Mouse (Mus musculus) forebrain, embryonic 14.5 days (tissue): ENCODE measurements around the gene Ube2t. TPM values are rescaled to one million over a fixed set of nuclear protein-coding genes. Genes with fewer than 3 reads are reported as not detected.

Source experiments
- ATAC-seq: fragments of 200-750 bp; cut with Nextera tagmentation; 2 replicates; pipeline ENCODE4 v1.8.0; 2017; ENCODE audit warnings: mild to moderate bottlenecking, moderate library complexity
- DNase-seq: peaks from one replicate; pipeline ENCODE4 v3.0.0-alpha.2; 2015; ENCODE audit warnings: low spot score
- H3K27ac ChIP-seq: fragments of 300-500 bp; sonication (generic); 2 replicates; pipeline ENCODE4 v1.5.1; 2014; ENCODE audit warnings: low read depth, mild to moderate bottlenecking, control low read depth, low read length, moderate library complexity
- H3K27me3 ChIP-seq: fragments of 300-500 bp; sonication (generic); replicated peaks from 2 replicates; pipeline ENCODE4 v1.6.1; 2014; ENCODE audit warnings: low read length, control low read depth, mixed read lengths; ENCODE audit not compliant: control insufficient read depth, insufficient read depth
- H3K36me3 ChIP-seq: fragments of 300-500 bp; sonication (generic); 2 replicates; pipeline ENCODE4 v1.6.1; 2014; ENCODE audit warnings: low read length, control low read depth; ENCODE audit not compliant: control insufficient read depth, insufficient read depth
- H3K4me1 ChIP-seq: fragments of 300-500 bp; sonication (generic); 2 replicates; pipeline ENCODE4 v1.6.1; 2014; ENCODE audit warnings: antibody characterized with exemption, low read length, control low read depth; ENCODE audit not compliant: control insufficient read depth, insufficient read depth
- H3K4me2 ChIP-seq: fragments of 300-500 bp; sonication (generic); 2 replicates; pipeline ENCODE4 v1.6.1; 2014; ENCODE audit warnings: mild to moderate bottlenecking, control low read depth, low read length
- H3K4me3 ChIP-seq: fragments of 300-500 bp; sonication (generic); 2 replicates; pipeline ENCODE4 v1.5.1; 2014; ENCODE audit warnings: low read depth, low read length, control low read depth
- H3K9ac ChIP-seq: fragments of 300-500 bp; sonication (generic); 2 replicates; pipeline ENCODE4 v1.6.1; 2014; ENCODE audit warnings: mild to moderate bottlenecking, low read length, control low read depth, moderate library complexity
- H3K9me3 ChIP-seq: fragments of 300-500 bp; sonication (generic); replicated peaks from 2 replicates; pipeline ENCODE4 v1.6.1; 2016; ENCODE audit warnings: low read length, control low read depth, mixed read lengths; ENCODE audit not compliant: control insufficient read depth
- WGBS: fragments of 180-500 bp; shearing (Covaris S2); extraction: QIAGEN DNeasy Blood & Tissue Kit; methylation state at CpG from one replicate; pipeline ENCODE4 v1.1.7; 2014; 5-methylcytosine and 5-hydroxymethylcytosine counted together
- polyA plus RNA-seq: library from polyadenylated mRNA; unstranded; fragments of >200 nt; fragmentation: Nextera tagmentation; extraction: Ambion mirVana; gene quantifications from 2 replicates; pipeline ENCODE4 v1.2.1, GENCODE M21; 2014

Ube2t gene
- polyA plus RNA-seq, 1 experiment from 2014 or later: 33.8 TPM

DNA sequence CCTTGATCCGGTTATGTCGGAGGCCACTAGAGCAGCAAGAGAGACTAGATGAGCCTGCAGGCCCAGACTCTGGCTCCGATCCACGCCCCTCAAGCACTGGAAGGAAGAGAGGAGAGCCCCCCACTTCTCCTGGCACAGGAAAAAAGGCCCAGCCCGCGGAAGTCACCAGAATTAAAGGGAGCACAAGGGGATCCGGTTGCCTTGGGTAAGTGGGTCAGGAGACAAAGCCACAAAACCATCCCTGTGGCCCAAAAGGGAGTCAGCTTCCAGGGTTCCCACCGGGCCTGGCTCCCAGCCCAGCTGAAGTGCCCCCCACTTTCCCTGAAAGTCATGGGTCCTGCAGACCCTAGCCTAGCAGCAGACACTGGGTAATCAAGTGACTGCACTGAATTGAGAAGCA lies 35.9 kb downstream of the Ube2t start:
- WGBS: 86% methylated on average over 8 of the region's 8 CpGs

GRCm38 (mm10) chr1:135000527-135000926 lies 38.2 kb downstream of the Ube2t start:
- H3K4me1 ChIP-seq: no peaks in the 10 kb centered on the region
- H3K9me3 ChIP-seq: no peaks in the 10 kb centered on the region
- no peak overlapping the region for H3K27ac ChIP-seq
- no peak overlapping the region for H3K4me3 ChIP-seq
- H3K36me3 ChIP-seq: no peaks in the 10 kb centered on the region
- DNase-seq: no peak
- H3K4me2 ChIP-seq: no peak overlapping the region
- H3K27me3 ChIP-seq: no peaks in the 10 kb centered on the region
- no peak overlapping the region for H3K9ac ChIP-seq
- no peak for ATAC-seq
- WGBS: 82% methylated on average over 9 of the region's 9 CpGs

More for the DNA sequence above, 35.9 kb downstream of the Ube2t start:
- DNase-seq (no peak), ATAC-seq (no peak)
- Histone ChIP-seq H3K9me3 (no peaks in the 10 kb centered on the region), H3K9ac (no peak overlapping the region), H3K27me3 (no peaks in the 10 kb centered on the region), H3K27ac (no peak overlapping the region), H3K4me1 (no peaks in the 10 kb centered on the region), H3K36me3 (no peaks in the 10 kb centered on the region), H3K4me3 (no peak overlapping the region), H3K4me2 (no peak overlapping the region)

- no peak overlapping the region for H3K27ac ChIP-seq
- no peak overlapping the region for H3K4me3 ChIP-seq
- no peaks in the 10 kb centered on the region for H3K9me3 ChIP-seq
- no peaks in the 10 kb centered on the region for H3K27me3 ChIP-seq
- DNase-seq (no peak), ATAC-seq (0 out of 2 replicates have a peak, but pooled peaks have one; percentile 37)
- H3K36me3 ChIP-seq: no peaks in the 10 kb centered on the region
- H3K9ac ChIP-seq: no peak overlapping the region
- WGBS: 47% methylated on average over 4 of the region's 4 CpGs
- H3K4me1 ChIP-seq: no peaks in the 10 kb centered on the region
- H3K4me2 ChIP-seq: no peak overlapping the region
Observed at GRCm38 (mm10) chr1:135003346-135003745, 41.0 kb downstream of the Ube2t start.

DNA sequence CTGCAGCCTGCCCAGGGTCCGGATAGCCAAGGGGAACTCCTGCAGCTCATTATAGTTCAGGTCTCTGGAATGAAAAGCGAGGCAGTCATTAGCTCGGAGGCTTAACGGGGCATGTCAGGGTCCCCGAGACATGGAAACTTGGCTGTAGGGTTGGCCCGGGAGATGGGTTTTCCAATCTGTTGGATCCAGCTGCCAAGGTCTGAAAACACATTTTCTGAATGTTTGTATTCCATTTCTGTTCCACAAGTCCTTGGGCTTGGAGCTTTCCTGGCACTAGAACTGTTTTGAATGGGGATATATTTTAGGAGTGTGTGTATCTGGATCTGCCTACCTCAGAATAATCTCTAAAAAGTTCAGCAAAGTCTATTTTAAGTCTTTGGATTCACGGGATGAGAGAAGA lies 43.3 kb downstream of the Ube2t start:
- H3K4me1 ChIP-seq: no peaks in the 10 kb centered on the region
- DNase-seq (no peak), ATAC-seq (no peak)
- H3K9me3 ChIP-seq: no peaks in the 10 kb centered on the region
- H3K27ac ChIP-seq: no peak overlapping the region
- no peak overlapping the region for H3K9ac ChIP-seq
- no peak overlapping the region for H3K4me3 ChIP-seq
- 44% methylated on average over 7 of the region's 7 CpGs for WGBS
- H3K27me3 ChIP-seq: no peaks in the 10 kb centered on the region
- no peaks in the 10 kb centered on the region for H3K36me3 ChIP-seq
- H3K4me2 ChIP-seq: no peak overlapping the region

DNA sequence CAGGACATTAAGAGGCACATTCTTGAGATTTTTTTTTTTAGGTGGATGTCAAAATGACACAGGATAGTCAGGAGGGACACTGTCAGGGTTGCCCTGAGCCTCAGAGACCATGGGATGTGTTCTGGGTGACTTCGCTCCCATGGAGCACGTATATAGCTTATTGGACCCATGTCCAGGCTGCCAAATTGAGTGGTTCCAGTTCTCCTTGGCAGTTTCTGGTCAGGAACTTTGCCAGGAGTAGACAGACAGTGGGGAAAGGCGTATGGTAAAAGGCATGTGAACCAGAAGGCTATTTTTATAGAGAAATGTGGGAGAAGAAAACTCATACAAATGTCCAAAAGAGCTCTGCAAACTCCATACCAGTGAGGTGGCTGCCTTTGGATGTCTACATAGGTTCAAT lies 47.5 kb downstream of the Ube2t start:
- 80% methylated on average over 3 of the region's 3 CpGs for WGBS
- Histone ChIP-seq H3K27me3 (no peaks in the 10 kb centered on the region), H3K9me3 (no peaks in the 10 kb centered on the region), H3K4me3 (no peak overlapping the region), H3K4me1 (no peaks in the 10 kb centered on the region), H3K36me3 (no peaks in the 10 kb centered on the region), H3K27ac (no peak overlapping the region), H3K4me2 (no peak overlapping the region), H3K9ac (no peak overlapping the region)
- ATAC-seq (no peak), DNase-seq (no peak)

- Histone ChIP-seq H3K4me2 (no peak overlapping the region), H3K9me3 (no peaks in the 10 kb centered on the region), H3K9ac (no peak overlapping the region), H3K27ac (no peak overlapping the region), H3K36me3 (no peaks in the 10 kb centered on the region), H3K4me1 (no peaks in the 10 kb centered on the region), H3K27me3 (no peaks in the 10 kb centered on the region), H3K4me3 (no peak overlapping the region)
- ATAC-seq (no peak), DNase-seq (no peak)
- 86% methylated on average over 5 of the region's 5 CpGs for WGBS
Observed at GRCm38 (mm10) chr1:135011912-135012311, 49.5 kb downstream of the Ube2t start.

- no peak for DNase-seq
- H3K4me1 ChIP-seq: no peaks in the 10 kb centered on the region
- H3K4me2 ChIP-seq: no peak overlapping the region
- H3K27me3 ChIP-seq: no peaks in the 10 kb centered on the region
- no peak overlapping the region for H3K9ac ChIP-seq
- H3K27ac ChIP-seq: no peak overlapping the region
- H3K4me3 ChIP-seq: no peak overlapping the region
- no peak for ATAC-seq
- H3K36me3 ChIP-seq: no peaks in the 10 kb centered on the region
- WGBS: 81% methylated on average over 9 of the region's 9 CpGs
- H3K9me3 ChIP-seq: no peaks in the 10 kb centered on the region
Observed at GRCm38 (mm10) chr1:135012472-135012871, 50.1 kb downstream of the Ube2t start.

DNA sequence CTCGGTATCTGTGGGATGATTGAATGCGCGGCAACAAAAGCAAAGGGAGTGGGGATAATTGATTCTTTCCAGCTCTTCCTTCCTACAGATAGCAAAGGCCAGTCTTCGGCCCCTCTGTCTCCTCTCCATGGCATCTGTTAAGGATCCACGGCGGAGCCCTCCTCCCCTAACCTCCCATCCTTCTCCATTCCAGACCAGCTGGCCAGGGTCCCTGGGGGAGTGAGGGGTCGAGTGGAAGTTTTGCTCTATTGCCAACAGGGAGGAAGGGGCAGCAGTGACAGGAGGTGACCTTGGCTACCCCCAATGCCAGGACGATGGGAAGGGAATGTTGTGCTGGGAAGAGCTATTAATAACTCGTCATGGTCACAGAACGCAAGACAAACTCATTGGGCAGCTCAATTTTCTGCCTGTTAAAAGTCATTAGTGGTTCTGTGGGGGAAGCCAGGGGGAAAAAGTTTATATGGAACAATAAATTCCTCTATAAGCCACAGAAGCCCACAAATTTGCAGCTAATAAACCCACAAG lies 52.6 kb downstream of the Ube2t start:
- H3K27me3 ChIP-seq: no peaks in the 10 kb centered on the region
- no peak overlapping the region for H3K9ac ChIP-seq
- H3K36me3 ChIP-seq: no peaks in the 10 kb centered on the region
- no peak overlapping the region for H3K4me2 ChIP-seq
- H3K4me1 ChIP-seq: peaks cover 9% of the 10 kb centered on the region
- ATAC-seq (no peak), DNase-seq (no peak)
- no peak overlapping the region for H3K27ac ChIP-seq
- no peaks in the 10 kb centered on the region for H3K9me3 ChIP-seq
- no peak overlapping the region for H3K4me3 ChIP-seq
- 77% methylated on average over 10 of the region's 10 CpGs for WGBS

- Histone ChIP-seq H3K36me3 (no peaks in the 10 kb centered on the region), H3K27ac (no peak overlapping the region), H3K9ac (no peak overlapping the region), H3K27me3 (no peaks in the 10 kb centered on the region), H3K9me3 (no peaks in the 10 kb centered on the region), H3K4me3 (no peak overlapping the region), H3K4me2 (no peak overlapping the region), H3K4me1 (peaks cover 22% of the 10 kb centered on the region)
- WGBS: 87% methylated on average over 10 of the region's 10 CpGs
- DNase-seq (no peak), ATAC-seq (no peak)
Observed at GRCm38 (mm10) chr1:135016907-135017655, 54.7 kb downstream of the Ube2t start.
